Mouse (Mus musculus): ENCODE measurements around the gene Shisa5. TPM values are rescaled to one million over a fixed set of nuclear protein-coding genes. Genes with fewer than 3 reads are reported as not detected.

The Shisa5 gene
- polyA plus RNA-seq, 1 experiment from 2014 or later, result 23.6 TPM

- Histone ChIP-seq H3K4me1 (replicated peaks) (peaks cover 44% of the 10 kb centered on the region), H3K9ac (peak overlapping the region; percentile 45), H3K27ac (replicated peaks) (peak overlapping the region; percentile 81), H3K4me2 (peak overlapping the region; percentile 62), H3K27me3 (peaks cover 58% of the 10 kb centered on the region), H3K4me3 (replicated peaks) (peak overlapping the region; percentile 57), H3K9me3 (replicated peaks) (no peaks in the 10 kb centered on the region), H3K36me3 (replicated peaks) (peaks cover 20% of the 10 kb centered on the region)
- WGBS (ENCODE audit: insufficient replicate concordance), result 5% methylated on average over 21 of the region's 21 CpGs
- ATAC-seq (ENCODE audit: insufficient read depth), result peak; percentile 45
These were observed 56.3 kb downstream of the Shisa5 start for GRCm38 (mm10) chr9:109094553-109095136.

GRCm38 (mm10) chr9:109095137-109095982 lies 57.0 kb downstream of the Shisa5 start, which contains the start of gene Plxnb1:
TSS of gene Plxnb1 (plus strand) at chr9:109095389.
- H3K9ac ChIP-seq, result peak within 1 kb of the TSS; percentile 45
- peaks cover 58% of the 10 kb centered on the region for H3K27me3 ChIP-seq
- peak within 1 kb of the TSS; percentile 81 for H3K27ac ChIP-seq (replicated peaks)

GRCm38 (mm10) chr9:109096251-109096661 lies 57.9 kb downstream of the Shisa5 start:
- H3K4me2 ChIP-seq, result peak overlapping the region; percentile 62
- WGBS (ENCODE audit: insufficient replicate concordance), result 65% methylated on average over 9 of the region's 9 CpGs

More at GRCm38 (mm10) chr9:109095137-109095982, 57.0 kb downstream of the Shisa5 start, which contains the start of gene Plxnb1:
- Histone ChIP-seq H3K4me2 (peak within 1 kb of the TSS; percentile 62), H3K9me3 (replicated peaks) (no peaks in the 10 kb centered on the region), H3K4me1 (replicated peaks) (peaks cover 38% of the 10 kb centered on the region), H3K36me3 (replicated peaks) (peaks cover 14% of the 10 kb centered on the region), H3K4me3 (replicated peaks) (peak within 1 kb of the TSS; percentile 57)
- ATAC-seq (ENCODE audit: insufficient read depth), result peak; percentile 16; the same call in 1 of the 2 replicates
- under 1% methylated on average over 100 of the region's 102 CpGs for WGBS (ENCODE audit: insufficient replicate concordance)

GRCm38 (mm10) chr9:109096856-109097255 lies 58.5 kb downstream of the Shisa5 start:
- peak overlapping the region; percentile 57 for H3K4me3 ChIP-seq (replicated peaks)
- no peaks in the 10 kb centered on the region for H3K9me3 ChIP-seq (replicated peaks)
- no peak for ATAC-seq (ENCODE audit: insufficient read depth)
- peaks cover 6% of the 10 kb centered on the region for H3K36me3 ChIP-seq (replicated peaks)
- peaks cover 32% of the 10 kb centered on the region for H3K4me1 ChIP-seq (replicated peaks)
- peak overlapping the region; percentile 30; the same call in 1 of the 2 replicates for H3K9ac ChIP-seq
- H3K27ac ChIP-seq (replicated peaks), result peak overlapping the region; percentile 81
- H3K27me3 ChIP-seq, result peaks cover 58% of the 10 kb centered on the region
- peak overlapping the region; percentile 62 for H3K4me2 ChIP-seq
- 64% methylated on average over 6 of the region's 6 CpGs for WGBS (ENCODE audit: insufficient replicate concordance)

More at GRCm38 (mm10) chr9:109096251-109096661, 57.9 kb downstream of the Shisa5 start:
- peak overlapping the region; percentile 81 for H3K27ac ChIP-seq (replicated peaks)
- no peak for ATAC-seq (ENCODE audit: insufficient read depth)
- H3K4me1 ChIP-seq (replicated peaks), result peaks cover 32% of the 10 kb centered on the region
- peak overlapping the region; percentile 30; the same call in 1 of the 2 replicates for H3K9ac ChIP-seq
- H3K4me3 ChIP-seq (replicated peaks), result peak overlapping the region; percentile 57
- H3K9me3 ChIP-seq (replicated peaks), result no peaks in the 10 kb centered on the region
- H3K27me3 ChIP-seq, result peaks cover 58% of the 10 kb centered on the region
- peaks cover 12% of the 10 kb centered on the region for H3K36me3 ChIP-seq (replicated peaks)

GRCm38 (mm10) chr9:109097291-109097690 lies 58.9 kb downstream of the Shisa5 start:
- H3K4me1 ChIP-seq (replicated peaks), result peaks cover 32% of the 10 kb centered on the region
- WGBS (ENCODE audit: insufficient replicate concordance), result 55% methylated on average over 6 of the region's 6 CpGs
- H3K27ac ChIP-seq (replicated peaks), result peak overlapping the region; percentile 81
- H3K27me3 ChIP-seq, result peaks cover 58% of the 10 kb centered on the region
- peak overlapping the region; percentile 57; the same call in 1 of the 2 replicates for H3K4me3 ChIP-seq (replicated peaks)
- H3K9ac ChIP-seq, result no peak overlapping the region; the same call in 1 of the 2 replicates
- 0 out of 2 replicates have a peak, but pooled peaks cover 3% of the 10 kb centered on the region for H3K36me3 ChIP-seq (replicated peaks)
- H3K9me3 ChIP-seq (replicated peaks), result no peaks in the 10 kb centered on the region
- peak overlapping the region; percentile 62 for H3K4me2 ChIP-seq
- ATAC-seq (ENCODE audit: insufficient read depth), result no peak

GRCm38 (mm10) chr9:109097831-109098230 lies 59.5 kb downstream of the Shisa5 start:
- Histone ChIP-seq H3K9me3 (replicated peaks) (no peaks in the 10 kb centered on the region), H3K4me1 (replicated peaks) (peaks cover 32% of the 10 kb centered on the region), H3K36me3 (replicated peaks) (peaks cover 3% of the 10 kb centered on the region; the same call in 1 of the 2 replicates), H3K27me3 (peaks cover 56% of the 10 kb centered on the region), H3K27ac (replicated peaks) (peak overlapping the region; percentile 65), H3K4me2 (peak overlapping the region; percentile 62), H3K4me3 (replicated peaks) (no peak overlapping the region), H3K9ac (no peak overlapping the region)
- WGBS (ENCODE audit: insufficient replicate concordance), result 53% methylated on average over 5 of the region's 5 CpGs
- ATAC-seq (ENCODE audit: insufficient read depth), result no peak

- Histone ChIP-seq H3K36me3 (replicated peaks) (peaks cover 3% of the 10 kb centered on the region; the same call in 1 of the 2 replicates), H3K27ac (replicated peaks) (peak overlapping the region; percentile 65; the same call in 1 of the 2 replicates), H3K4me2 (0 out of 2 replicates have a peak overlapping the region, but pooled peaks have one; percentile 5), H3K9ac (no peak overlapping the region), H3K4me3 (replicated peaks) (no peak overlapping the region), H3K4me1 (replicated peaks) (peaks cover 32% of the 10 kb centered on the region), H3K9me3 (replicated peaks) (no peaks in the 10 kb centered on the region), H3K27me3 (peaks cover 51% of the 10 kb centered on the region)
- ATAC-seq (ENCODE audit: insufficient read depth), result no peak
- 73% methylated on average over 8 of the region's 8 CpGs for WGBS (ENCODE audit: insufficient replicate concordance)
These were observed 60.0 kb downstream of the Shisa5 start for GRCm38 (mm10) chr9:109098366-109098765.

GRCm38 (mm10) chr9:109098969-109099368 lies 60.6 kb downstream of the Shisa5 start:
- peaks cover 3% of the 10 kb centered on the region; the same call in 1 of the 2 replicates for H3K36me3 ChIP-seq (replicated peaks)
- H3K27ac ChIP-seq (replicated peaks), result no peak overlapping the region
- 0 out of 2 replicates have a peak overlapping the region, but pooled peaks have one; percentile 5 for H3K4me2 ChIP-seq
- H3K9ac ChIP-seq, result no peak overlapping the region
- ATAC-seq (ENCODE audit: insufficient read depth), result 0 out of 2 replicates have a peak, but pooled peaks have one; percentile 23
- no peaks in the 10 kb centered on the region for H3K9me3 ChIP-seq (replicated peaks)
- WGBS (ENCODE audit: insufficient replicate concordance), result 48% methylated on average over 5 of the region's 6 CpGs
- no peak overlapping the region for H3K4me3 ChIP-seq (replicated peaks)
- peaks cover 29% of the 10 kb centered on the region for H3K4me1 ChIP-seq (replicated peaks)
- peaks cover 45% of the 10 kb centered on the region for H3K27me3 ChIP-seq

- Histone ChIP-seq H3K4me1 (replicated peaks) (peaks cover 19% of the 10 kb centered on the region), H3K9ac (no peak overlapping the region), H3K9me3 (replicated peaks) (no peaks in the 10 kb centered on the region), H3K27me3 (peaks cover 30% of the 10 kb centered on the region), H3K4me3 (replicated peaks) (no peak overlapping the region), H3K27ac (replicated peaks) (no peak overlapping the region), H3K4me2 (no peak overlapping the region), H3K36me3 (replicated peaks) (peaks cover 3% of the 10 kb centered on the region; the same call in 1 of the 2 replicates)
- no peak for ATAC-seq (ENCODE audit: insufficient read depth)
- 59% methylated on average over 20 of the region's 20 CpGs for WGBS (ENCODE audit: insufficient replicate concordance)
These were observed 62.1 kb downstream of the Shisa5 start for GRCm38 (mm10) chr9:109100307-109100928.

- ATAC-seq (ENCODE audit: insufficient read depth), result no peak
- Histone ChIP-seq H3K27me3 (peaks cover 15% of the 10 kb centered on the region), H3K4me1 (replicated peaks) (peaks cover 15% of the 10 kb centered on the region), H3K27ac (replicated peaks) (no peak overlapping the region), H3K9ac (no peak overlapping the region), H3K4me3 (replicated peaks) (no peak overlapping the region), H3K9me3 (replicated peaks) (no peaks in the 10 kb centered on the region), H3K4me2 (no peak overlapping the region), H3K36me3 (replicated peaks) (peaks cover 3% of the 10 kb centered on the region; the same call in 1 of the 2 replicates)
- WGBS (ENCODE audit: insufficient replicate concordance), result 70% methylated on average over 5 of the region's 5 CpGs
These were observed 63.6 kb downstream of the Shisa5 start for GRCm38 (mm10) chr9:109101933-109102445.

Data from liver, embryonic 15.5 days (tissue).